Mouse (Mus musculus): ENCODE data around the gene Xrcc6.

Gene Xrcc6

GRCm38 (mm10) chr15:82017461-82017860 is 29.8 kb downstream of the Xrcc6 start:
- DNase-seq (ENCODE audit: extremely low read depth, low read depth) = no peak

- DNase-seq (ENCODE audit: extremely low read depth, low read depth) = no peak
Observed at GRCm38 (mm10) chr15:82019288-82019687, 31.7 kb downstream of the Xrcc6 start.

GRCm38 (mm10) chr15:82022535-82023088 is 35.0 kb downstream of the Xrcc6 start:
- no peak for DNase-seq (ENCODE audit: extremely low read depth, low read depth)

GRCm38 (mm10) chr15:82023965-82024635 is 36.5 kb downstream of the Xrcc6 start:
- DNase-seq (ENCODE audit: extremely low read depth, low read depth) = no peak

- DNase-seq (ENCODE audit: extremely low read depth, low read depth) = no peak
Observed at GRCm38 (mm10) chr15:82027276-82027675, 39.6 kb downstream of the Xrcc6 start.

GRCm38 (mm10) chr15:82027726-82028125 is 40.1 kb downstream of the Xrcc6 start:
- DNase-seq (ENCODE audit: extremely low read depth, low read depth) = no peak

GRCm38 (mm10) chr15:82032386-82032785 is 44.8 kb downstream of the Xrcc6 start:
- DNase-seq (ENCODE audit: extremely low read depth, low read depth) = no peak

GRCm38 (mm10) chr15:82033762-82034161 is 46.1 kb downstream of the Xrcc6 start, which contains the start of gene Desi1:
Gene Desi1, minus strand, starts transcription at chr15:82033862.
- DNase-seq (ENCODE audit: extremely low read depth, low read depth) = no peak

- no peak for DNase-seq (ENCODE audit: extremely low read depth, low read depth)
Observed at GRCm38 (mm10) chr15:82035904-82036689, 48.5 kb downstream of the Xrcc6 start.

- DNase-seq (ENCODE audit: extremely low read depth, low read depth) = no peak
Observed at GRCm38 (mm10) chr15:82040650-82041049, 53.0 kb downstream of the Xrcc6 start.

- peak; percentile 43 for DNase-seq (ENCODE audit: extremely low read depth, low read depth)
Observed at GRCm38 (mm10) chr15:82044166-82044784, 56.6 kb downstream of the Xrcc6 start.

GRCm38 (mm10) chr15:82046246-82046891 is 58.7 kb downstream of the Xrcc6 start:
- no peak for DNase-seq (ENCODE audit: extremely low read depth, low read depth)

GRCm38 (mm10) chr15:82047080-82047883 is 59.6 kb downstream of the Xrcc6 start, which contains the start of gene Snu13:
Gene Snu13, minus strand, starts transcription at chr15:82047598.
- peak; percentile 64 for DNase-seq (ENCODE audit: extremely low read depth, low read depth)

- DNase-seq (ENCODE audit: extremely low read depth, low read depth) = no peak
Observed at GRCm38 (mm10) chr15:82052544-82052943, 64.9 kb downstream of the Xrcc6 start.

- no peak for DNase-seq (ENCODE audit: extremely low read depth, low read depth)
Observed at GRCm38 (mm10) chr15:82058719-82059201, 71.1 kb downstream of the Xrcc6 start, which contains the start of gene 4930407I10Rik. Gene 4930407I10Rik, plus strand, starts transcription at chr15:82059151.

- DNase-seq (ENCODE audit: extremely low read depth, low read depth) = no peak
Observed at GRCm38 (mm10) chr15:82063909-82064308, 76.3 kb downstream of the Xrcc6 start.

- no peak for DNase-seq (ENCODE audit: extremely low read depth, low read depth)
Observed at GRCm38 (mm10) chr15:82065511-82065910, 77.9 kb downstream of the Xrcc6 start.

- no peak for DNase-seq (ENCODE audit: extremely low read depth, low read depth)
Observed at GRCm38 (mm10) chr15:82069898-82070297, 82.3 kb downstream of the Xrcc6 start, which contains the start of gene Mei1. Gene Mei1, plus strand, starts transcription at chr15:82069996.

GRCm38 (mm10) chr15:82071816-82072469 is 84.3 kb downstream of the Xrcc6 start:
- DNase-seq (ENCODE audit: extremely low read depth, low read depth) = no peak

- DNase-seq (ENCODE audit: extremely low read depth, low read depth) = peak; percentile 27
Observed at GRCm38 (mm10) chr15:82073490-82073889, 85.9 kb downstream of the Xrcc6 start.

Data from MEL-GATA-1-ER (cell line).